Mouse (Mus musculus) CD4-positive helper T cell, adult 2 months (primary cell): ENCODE results near the gene Tifa.
"Not testable (repeated sequence)": the region's sequence is repeated elsewhere in the genome, so short reads cannot be mapped to it uniquely, and the experiment has no call there.

ENCODE experiments used
- DNase-seq: peaks from one replicate; pipeline ENCODE4 v3.0.0-alpha.2; 2012; ENCODE audit warnings: low read depth, missing footprints, low spot score

Tifa gene

GRCm38 (mm10) chr3:127789500-127790191 lies at the start of gene Tifa:
Gene Tifa, plus strand, starts transcription at chr3:127789805.
- DNase-seq = peak; percentile 30

- no peak for DNase-seq
Observed at GRCm38 (mm10) chr3:127741473-127741872, 48.1 kb upstream of the Tifa start.

GRCm38 (mm10) chr3:127743614-127744365 lies 45.8 kb upstream of the Tifa start:
- no peak for DNase-seq

- DNase-seq = no peak
Observed at GRCm38 (mm10) chr3:127745504-127745903, 44.1 kb upstream of the Tifa start.

- DNase-seq = no peak
Observed at GRCm38 (mm10) chr3:127745911-127746640, 43.5 kb upstream of the Tifa start.

GRCm38 (mm10) chr3:127748644-127749043 lies 41.0 kb upstream of the Tifa start:
- no peak for DNase-seq

- DNase-seq = no peak
Observed at GRCm38 (mm10) chr3:127749266-127749665, 40.3 kb upstream of the Tifa start.

- no peak for DNase-seq
Observed at GRCm38 (mm10) chr3:127749981-127750562, 39.5 kb upstream of the Tifa start.

GRCm38 (mm10) chr3:127756458-127756857 lies 33.1 kb upstream of the Tifa start:
- DNase-seq = no peak

- DNase-seq = no peak
Observed at GRCm38 (mm10) chr3:127757886-127758301, 31.7 kb upstream of the Tifa start.

- no peak for DNase-seq
Observed at GRCm38 (mm10) chr3:127758806-127759205, 30.8 kb upstream of the Tifa start.

- peak; percentile 37 for DNase-seq
Observed at GRCm38 (mm10) chr3:127759212-127759611, 30.4 kb upstream of the Tifa start.

GRCm38 (mm10) chr3:127762403-127762802 lies 27.2 kb upstream of the Tifa start:
- DNase-seq = no peak

GRCm38 (mm10) chr3:127763076-127763612 lies 26.5 kb upstream of the Tifa start:
- peak; percentile 87 for DNase-seq

GRCm38 (mm10) chr3:127764541-127764940 lies 25.1 kb upstream of the Tifa start:
- DNase-seq = no peak

GRCm38 (mm10) chr3:127765971-127766370 lies 23.6 kb upstream of the Tifa start:
- DNase-seq = no peak

- no peak for DNase-seq
Observed at GRCm38 (mm10) chr3:127769146-127769545, 20.5 kb upstream of the Tifa start.

GRCm38 (mm10) chr3:127780021-127780644 lies 9.5 kb upstream of the Tifa start, which contains the start of gene Alpk1:
Gene Alpk1, minus strand, starts transcription at chr3:127780527.
- DNase-seq = peak; percentile 60

- no peak for DNase-seq
Observed at GRCm38 (mm10) chr3:127780921-127781320, 8.7 kb upstream of the Tifa start.

- DNase-seq = no peak
Observed at GRCm38 (mm10) chr3:127782921-127783320, 6.7 kb upstream of the Tifa start.

GRCm38 (mm10) chr3:127783680-127784079 lies 5.9 kb upstream of the Tifa start:
- DNase-seq = not testable (repeated sequence)
